Mouse (Mus musculus): Measurements from ENCODE around the gene Zhx3.

Zhx3 gene

GRCm38 (mm10) chr2:160763816-160764215 is 109.0 kb downstream of the Zhx3 start:
- no peak for DNase-seq (ENCODE audit: low read depth, low spot score)

GRCm38 (mm10) chr2:160760433-160761184 is 112.2 kb downstream of the Zhx3 start:
- no peak for DNase-seq (ENCODE audit: low read depth, low spot score)

- no peak for DNase-seq (ENCODE audit: low read depth, low spot score)
These were observed 116.1 kb downstream of the Zhx3 start for GRCm38 (mm10) chr2:160756583-160757203.

GRCm38 (mm10) chr2:160747075-160747474 is 125.7 kb downstream of the Zhx3 start:
- peak; percentile 30 for DNase-seq (ENCODE audit: low read depth, low spot score)

GRCm38 (mm10) chr2:160746637-160747036 is 126.2 kb downstream of the Zhx3 start:
- no peak for DNase-seq (ENCODE audit: low read depth, low spot score)

GRCm38 (mm10) chr2:160745497-160745896 is 127.3 kb downstream of the Zhx3 start:
- no peak for DNase-seq (ENCODE audit: low read depth, low spot score)

- no peak for DNase-seq (ENCODE audit: low read depth, low spot score)
These were observed 128.0 kb downstream of the Zhx3 start for GRCm38 (mm10) chr2:160744823-160745210.

- DNase-seq (ENCODE audit: low read depth, low spot score) = peak; percentile 86
These were observed 128.6 kb downstream of the Zhx3 start for GRCm38 (mm10) chr2:160744040-160744822.

GRCm38 (mm10) chr2:160742161-160742609 is 130.6 kb downstream of the Zhx3 start:
- DNase-seq (ENCODE audit: low read depth, low spot score) = no peak

- DNase-seq (ENCODE audit: low read depth, low spot score) = no peak
These were observed 131.2 kb downstream of the Zhx3 start for GRCm38 (mm10) chr2:160741580-160741979.

- DNase-seq (ENCODE audit: low read depth, low spot score) = no peak
These were observed 132.2 kb downstream of the Zhx3 start for GRCm38 (mm10) chr2:160740521-160741156.

- peak; percentile 46 for DNase-seq (ENCODE audit: low read depth, low spot score)
These were observed 133.0 kb downstream of the Zhx3 start for GRCm38 (mm10) chr2:160739647-160740356.

GRCm38 (mm10) chr2:160738354-160738753 is 134.4 kb downstream of the Zhx3 start:
- peak; percentile 69 for DNase-seq (ENCODE audit: low read depth, low spot score)

GRCm38 (mm10) chr2:160736466-160736865 is 136.3 kb downstream of the Zhx3 start:
- DNase-seq (ENCODE audit: low read depth, low spot score) = peak; percentile 70

- peak; percentile 68 for DNase-seq (ENCODE audit: low read depth, low spot score)
These were observed 137.0 kb downstream of the Zhx3 start for GRCm38 (mm10) chr2:160735706-160736310.

- DNase-seq (ENCODE audit: low read depth, low spot score) = no peak
These were observed 138.5 kb downstream of the Zhx3 start for GRCm38 (mm10) chr2:160734331-160734730.

GRCm38 (mm10) chr2:160733131-160733531 is 139.7 kb downstream of the Zhx3 start:
- no peak for DNase-seq (ENCODE audit: low read depth, low spot score)

GRCm38 (mm10) chr2:160732420-160732995 is 140.3 kb downstream of the Zhx3 start:
- DNase-seq (ENCODE audit: low read depth, low spot score) = peak; percentile 13

GRCm38 (mm10) chr2:160731839-160732261 is 140.9 kb downstream of the Zhx3 start:
- peak; percentile 61 for DNase-seq (ENCODE audit: low read depth, low spot score)

- peak; percentile 93 for DNase-seq (ENCODE audit: low read depth, low spot score)
These were observed 141.5 kb downstream of the Zhx3 start, which contains the start of gene Plcg1 for GRCm38 (mm10) chr2:160731117-160731838. Plcg1 (plus strand) TSS chr2:160731300.

Data from R1 (cell line).